Mouse (Mus musculus): ENCODE measurements around the gene Itgb5. TPM values are rescaled to one million over a fixed set of nuclear protein-coding genes. Genes with fewer than 3 reads are reported as not detected.
A peak's percentile ranks its signal among the peaks of the same experiment; 100 is the strongest.

Gene Itgb5
- total and polyA plus RNA-seq, 3 experiments: 0.27 to 0.58 TPM; not detected in 1

DNA sequence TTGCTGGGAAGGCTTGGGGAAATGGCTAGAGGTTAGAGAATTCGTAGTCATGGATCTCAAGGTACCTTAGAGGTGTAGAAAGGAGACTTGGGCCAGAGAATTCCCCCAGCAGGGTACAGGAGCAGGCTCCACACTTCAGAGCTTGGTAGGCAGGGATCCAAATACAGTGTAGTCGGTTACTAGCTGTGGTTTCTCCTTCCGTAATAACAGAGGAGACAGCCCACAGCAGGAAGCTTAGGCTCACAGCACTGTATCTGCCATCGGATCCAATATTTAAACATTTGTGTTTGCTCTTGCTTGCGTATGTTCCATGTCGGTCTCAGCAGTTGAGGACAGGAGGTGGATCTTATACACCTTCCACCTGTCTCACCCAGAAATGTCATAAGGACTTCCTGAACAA is 33.6 kb upstream of the Itgb5 start (continued):
- TF ChIP-seq USF2 (IDR thresholded peaks at IDR 0.05; ENCODE audit: borderline replicate concordance in 1 of 2, insufficient read depth in 1 of 2, low read depth in 1 of 2, low read length in 2 of 2) (no peak), MXI1 (IDR thresholded peaks at IDR 0.05; ENCODE audit: low read depth, low read length) (0 out of 2 replicates have a peak, but pooled peaks have one; percentile 11)

DNA sequence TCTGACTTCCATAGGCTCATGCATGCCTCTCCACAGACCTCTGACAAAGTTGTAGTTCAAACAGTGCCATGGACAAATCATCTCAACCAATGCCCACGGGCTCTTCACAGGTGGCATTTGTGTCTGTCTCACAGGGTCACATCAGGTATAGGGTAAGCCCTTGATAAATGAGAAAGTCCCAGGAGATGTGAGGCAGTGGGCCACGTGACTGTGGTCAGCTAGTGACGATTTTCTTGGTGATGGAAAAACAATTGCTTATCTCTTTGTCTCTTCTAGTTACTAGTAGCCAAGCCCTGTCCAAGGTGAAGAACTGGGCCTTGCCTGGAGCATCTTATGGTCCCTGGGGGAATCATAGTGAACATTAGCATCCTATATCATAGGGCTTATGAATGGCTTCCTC is 32.7 kb upstream of the Itgb5 start:
- peak; percentile 32 for DNase-seq (ENCODE audit: low read depth, low spot score)
- H3K79me2 ChIP-seq (ENCODE audit: control insufficient read depth, insufficient read depth, low read length, poor library complexity): peaks cover 33% of the 10 kb centered on the region
- peak; percentile 83 for TF ChIP-seq USF1 (IDR thresholded peaks at IDR 0.05; ENCODE audit: low read depth, low read length)
- TF ChIP-seq USF2 (IDR thresholded peaks at IDR 0.05; ENCODE audit: borderline replicate concordance in 1 of 2, insufficient read depth in 1 of 2, low read depth in 1 of 2, low read length in 2 of 2): peak in 1 of 2 experiments; percentile 34; a peak in 1 of 4 replicates
- no peak for TF ChIP-seq ETS1 (IDR thresholded peaks at IDR 0.05; ENCODE audit: low read depth, low read length)
- peaks cover 5 to 32% of the 10 kb centered on the region in 2 experiments; a peak in 3 of 4 replicates for H3K4me1 ChIP-seq (ENCODE audit: control insufficient read depth in 1 of 2, insufficient read depth in 2 of 2, low read length in 2 of 2)
- H3K36me3 ChIP-seq (ENCODE audit: control insufficient read depth in 1 of 2, insufficient read depth in 2 of 2, low read length in 2 of 2): peaks cover 2 to 32% of the 10 kb centered on the region in 2 experiments; a peak in 3 of 4 replicates
- H3K9ac ChIP-seq (ENCODE audit: control insufficient read depth, low read depth, low read length, poor library complexity, severe bottlenecking): peak overlapping the region; percentile 78; the same call in 1 of the 2 replicates
- H3K27ac ChIP-seq (ENCODE audit: control insufficient read depth, low read depth, low read length): peak overlapping the region; percentile 98
- H3K9me3 ChIP-seq (replicated peaks; ENCODE audit: insufficient read depth, low read length): no peaks in the 10 kb centered on the region
- no peaks in the 10 kb centered on the region for H3K27me3 ChIP-seq (ENCODE audit: control insufficient read depth in 1 of 2, insufficient read depth in 2 of 2, low read length in 2 of 2)
- H3K4me3 ChIP-seq (ENCODE audit: control insufficient read depth in 1 of 2, insufficient read depth in 1 of 2, low read depth in 2 of 2, low read length in 2 of 2): peak overlapping the region; percentile 12 to 55; a peak in 3 of 4 replicates

DNA sequence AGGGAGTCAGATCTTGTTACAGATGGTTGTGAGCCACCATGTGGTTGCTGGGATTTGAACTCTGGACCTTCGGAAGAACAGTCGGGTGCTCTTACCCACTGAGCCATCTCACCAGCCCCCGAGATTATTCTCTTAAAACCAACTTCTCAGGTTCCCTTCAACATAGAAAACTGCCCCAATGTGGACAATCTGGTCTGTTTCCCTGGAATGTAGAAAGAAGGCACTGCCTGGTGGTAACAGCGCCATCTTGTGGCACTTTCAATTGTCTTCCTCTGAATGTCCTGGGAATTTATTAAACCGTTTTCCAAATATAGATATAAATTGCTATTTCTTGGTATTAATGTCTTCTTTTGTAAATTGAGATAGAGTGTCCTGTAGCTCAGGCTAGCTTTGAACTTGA is 31.6 kb upstream of the Itgb5 start:
- H3K4me1 ChIP-seq (ENCODE audit: control insufficient read depth in 1 of 2, insufficient read depth in 2 of 2, low read length in 2 of 2): peaks cover 2 to 28% of the 10 kb centered on the region in 2 experiments; a peak in 3 of 4 replicates
- H3K36me3 ChIP-seq (ENCODE audit: control insufficient read depth in 1 of 2, insufficient read depth in 2 of 2, low read length in 2 of 2): peaks cover 2 to 28% of the 10 kb centered on the region in 2 experiments; a peak in 3 of 4 replicates
- no peaks in the 10 kb centered on the region for H3K9me3 ChIP-seq (replicated peaks; ENCODE audit: insufficient read depth, low read length)
- TF ChIP-seq SIN3A (IDR thresholded peaks at IDR 0.05; ENCODE audit: low read length) (peak; percentile 10; the same call in 1 of the 2 replicates), RAD21 (IDR thresholded peaks at IDR 0.05; ENCODE audit: low read depth, low read length) (peak; percentile 77), ZC3H11A (IDR thresholded peaks at IDR 0.05; ENCODE audit: low read depth, low read length) (peak; percentile 77), SMC3 (IDR thresholded peaks at IDR 0.05; ENCODE audit: low read depth, low read length) (peak; percentile 92), TCF12 (IDR thresholded peaks at IDR 0.05; ENCODE audit: low read depth, low read length) (no peak), CHD1 (IDR thresholded peaks at IDR 0.05; ENCODE audit: low read depth, low read length) (no peak), POLR2A (IDR thresholded peaks at IDR 0.05; ENCODE audit: control insufficient read depth in 1 of 2, insufficient read depth in 1 of 2, low read depth in 1 of 2, low read length in 2 of 2, poor library complexity in 1 of 2) (0 out of 4 replicates have a peak, but pooled peaks of 1 of the 2 experiments have one; percentile 5), TAL1 (IDR thresholded peaks at IDR 0.05; ENCODE audit: low read length) (no peak), CTCF (IDR thresholded peaks at IDR 0.05 in 2 of 3, conservative IDR thresholded peaks at IDR 0.05 in 1 of 3; ENCODE audit: control insufficient read depth in 1 of 3, insufficient read depth in 1 of 3, low read depth in 2 of 3, low read length in 3 of 3, poor library complexity in 1 of 3, severe bottlenecking in 1 of 3) (peak; percentile 61 to 87 (median 68)), TBP (IDR thresholded peaks at IDR 0.05; ENCODE audit: low read depth, low read length) (peak; percentile 94), ZNF384 (IDR thresholded peaks at IDR 0.05; ENCODE audit: low read depth, low read length) (peak; percentile 27; the same call in 1 of the 2 replicates)
- H3K27me3 ChIP-seq (ENCODE audit: control insufficient read depth in 1 of 2, insufficient read depth in 2 of 2, low read length in 2 of 2): no peaks in the 10 kb centered on the region
- peak; percentile 83 for DNase-seq (ENCODE audit: low read depth, low spot score)
- H3K4me3 ChIP-seq (ENCODE audit: control insufficient read depth in 1 of 2, insufficient read depth in 1 of 2, low read depth in 2 of 2, low read length in 2 of 2): no peak overlapping the region
- H3K9ac ChIP-seq (ENCODE audit: control insufficient read depth, low read depth, low read length, poor library complexity, severe bottlenecking): no peak overlapping the region
- peaks cover 31% of the 10 kb centered on the region for H3K79me2 ChIP-seq (ENCODE audit: control insufficient read depth, insufficient read depth, low read length, poor library complexity)
- no peak overlapping the region for H3K27ac ChIP-seq (ENCODE audit: control insufficient read depth, low read depth, low read length)
